Mouse (Mus musculus) CH12.LX (cell line): ENCODE measurements at regions not wholly inside any gene's neighbourhood (a gene's known extent, or its start where the extent isn't known, plus 50 kb on each side); places are given as distances from the start of the nearest gene placed in this dataset.

Source experiments
- DNase-seq: peaks from one replicate; pipeline ENCODE4 v3.0.0-alpha.2; 2013; ENCODE audit errors: extremely low read depth
- H3K27ac ChIP-seq: 2 replicates; pipeline ENCODE4 v1.5.1; 2012; ENCODE audit warnings: low read depth, mild to moderate bottlenecking, control low read depth, moderate library complexity; ENCODE audit not compliant: insufficient read depth
- H3K27me3 ChIP-seq: replicated peaks from 2 replicates; pipeline ENCODE3; 2012; ENCODE audit warnings: inconsistent platforms
- H3K36me3 ChIP-seq, 2 experiments: replicated peaks in 1 of 2; 2 replicates each; pipeline versions ENCODE3 to v1.6.1; 2012; ENCODE audit warnings: inconsistent platforms in 1 of 2, low read length in 1 of 2, mild to moderate bottlenecking in 1 of 2, mixed read lengths in 1 of 2, moderate library complexity in 1 of 2; ENCODE audit not compliant: control insufficient read depth in 1 of 2, insufficient read depth in 1 of 2
- H3K4me1 ChIP-seq, 2 experiments: 2 replicates each; pipeline ENCODE4 v1.6.1; 2012; ENCODE audit warnings: inconsistent platforms in 1 of 2, moderate library complexity in 1 of 2; ENCODE audit not compliant: insufficient read depth in 2 of 2, control insufficient read depth in 1 of 2
- H3K4me2 ChIP-seq: 2 replicates; pipeline ENCODE4 v1.6.1; 2012; ENCODE audit warnings: low read depth, mild to moderate bottlenecking, control low read depth; ENCODE audit not compliant: poor library complexity, insufficient read depth, severe bottlenecking
- H3K4me3 ChIP-seq, 3 experiments: fragments of 150-350 bp in 1 of 3; sonication (generic) in 1 of 3; replicated peaks in 1 of 3; 2 replicates each; pipeline versions ENCODE3 to v1.5.1; 2011 to 2012; ENCODE audit warnings: low read depth in 2 of 3, low read length in 2 of 3, mild to moderate bottlenecking in 2 of 3, moderate library complexity in 2 of 3, control low read depth in 1 of 3, improper control_type of control experiment in 1 of 3, inconsistent platforms in 1 of 3, mixed read lengths in 1 of 3; ENCODE audit not compliant: poor library complexity in 1 of 3
- H3K79me2 ChIP-seq: replicated peaks from 2 replicates; pipeline ENCODE4 v1.6.1; 2012; ENCODE audit warnings: mild to moderate bottlenecking, moderate library complexity; ENCODE audit not compliant: control insufficient read depth, poor library complexity, insufficient read depth, severe bottlenecking; ENCODE audit errors: extremely low read depth
- H3K9ac ChIP-seq: 2 replicates; pipeline ENCODE4 v1.6.1; 2012; ENCODE audit warnings: low read depth, mild to moderate bottlenecking, control low read depth, moderate library complexity; ENCODE audit not compliant: insufficient read depth
- H3K9me3 ChIP-seq: replicated peaks from 2 replicates; pipeline ENCODE3; 2012; ENCODE audit warnings: low read length, inconsistent platforms, mixed read lengths
- BHLHE40 ChIP-seq: IDR thresholded peaks from 2 replicates; pipeline ENCODE4 v1.6.1; 2011; ENCODE audit warnings: mild to moderate bottlenecking, low read depth, low read length, improper control_type of control experiment
- CTCF ChIP-seq, 2 experiments: IDR thresholded peaks in 1 of 2; conservative IDR thresholded peaks in 1 of 2; 2 replicates each; pipeline ENCODE4 v1.5.1; 2011 to 2012; ENCODE audit warnings: low read depth in 2 of 2, low read length in 2 of 2, improper control_type of control experiment in 1 of 2, inconsistent platforms in 1 of 2, mild to moderate bottlenecking in 1 of 2, moderate library complexity in 1 of 2
- E2F4 ChIP-seq: IDR thresholded peaks from 2 replicates; pipeline ENCODE4 v1.6.1; 2011; ENCODE audit warnings: low read depth, low read length, improper control_type of control experiment; ENCODE audit not compliant: insufficient replicate concordance
- EP300 ChIP-seq: IDR thresholded peaks from 2 replicates; pipeline ENCODE4 v1.6.1; 2011; ENCODE audit warnings: low read length, improper control_type of control experiment
- ETS1 ChIP-seq: conservative IDR thresholded peaks from 2 replicates; pipeline ENCODE4 v1.6.1; 2012; ENCODE audit warnings: low read depth, mild to moderate bottlenecking, inconsistent platforms, low read length, improper control_type of control experiment, moderate library complexity
- HCFC1 ChIP-seq: IDR thresholded peaks from 2 replicates; pipeline ENCODE4 v1.6.1; 2012; ENCODE audit warnings: low read depth, mild to moderate bottlenecking, inconsistent platforms, low read length, improper control_type of control experiment
- IRF4 ChIP-seq: IDR thresholded peaks from 2 replicates; pipeline ENCODE4 v1.6.1; 2014; ENCODE audit warnings: low read depth, mild to moderate bottlenecking, inconsistent platforms, low read length, improper control_type of control experiment
- JUN ChIP-seq: IDR thresholded peaks from 2 replicates; pipeline ENCODE4 v1.6.1; 2011; ENCODE audit warnings: low read depth, mild to moderate bottlenecking, low read length, improper control_type of control experiment, moderate library complexity; ENCODE audit not compliant: insufficient read depth
- JUND ChIP-seq: conservative IDR thresholded peaks from 2 replicates; pipeline ENCODE4 v1.6.1; 2011; ENCODE audit warnings: low read depth, low read length, improper control_type of control experiment
- MAFK ChIP-seq: IDR thresholded peaks from 2 replicates; pipeline ENCODE4 v1.6.1; 2011; ENCODE audit warnings: low read length, improper control_type of control experiment; ENCODE audit not compliant: insufficient replicate concordance
- MEF2A ChIP-seq: IDR thresholded peaks from 2 replicates; pipeline ENCODE4 v1.6.1; 2014; ENCODE audit warnings: low read depth, mild to moderate bottlenecking, inconsistent platforms, low read length, improper control_type of control experiment, borderline replicate concordance
- MXI1 ChIP-seq: IDR thresholded peaks from 2 replicates; pipeline ENCODE4 v1.6.1; 2011; ENCODE audit warnings: mild to moderate bottlenecking, low read depth, low read length, improper control_type of control experiment
- MYC ChIP-seq: IDR thresholded peaks from 2 replicates; pipeline ENCODE4 v1.6.1; 2011; ENCODE audit warnings: low read depth, mild to moderate bottlenecking, improper control_type of control experiment, low read length
- PAX5 ChIP-seq: IDR thresholded peaks from 2 replicates; pipeline ENCODE4 v1.6.1; 2012; ENCODE audit warnings: low read length, inconsistent platforms, mixed read lengths
- POLR2A ChIP-seq: IDR thresholded peaks from 2 replicates; pipeline ENCODE4 v1.6.1; 2011; ENCODE audit warnings: low read depth, mild to moderate bottlenecking, improper control_type of control experiment, low read length
- SIN3A ChIP-seq: IDR thresholded peaks from 2 replicates; pipeline ENCODE4 v1.6.1; 2012; ENCODE audit warnings: low read length, improper control_type of control experiment, inconsistent platforms
- TBP ChIP-seq: conservative IDR thresholded peaks from 2 replicates; pipeline ENCODE4 v1.6.1; 2011; ENCODE audit warnings: low read depth, low read length, improper control_type of control experiment
- TCF12 ChIP-seq: IDR thresholded peaks from 2 replicates; pipeline ENCODE4 v1.6.1; 2014; ENCODE audit warnings: low read depth, mild to moderate bottlenecking, inconsistent platforms, low read length, improper control_type of control experiment
- dilution Hi-C: fragments of 300-500 bp; cut with MboI; formaldehyde crosslinking; loops from 2 replicates; pipeline ENCODE4 v1.14.3; 2020; ENCODE audit warnings: low sequenced_read_pairs; ENCODE audit not compliant: extremely low pct_unique_long_range_greater_than_20kb, extremely low pct_ligation_motif_present
- in situ Hi-C: fragments of 300-500 bp; cut with MboI; formaldehyde crosslinking; loops from 3 replicates; pipeline ENCODE4 v1.14.3; 2019; ENCODE audit warnings: low sequenced_read_pairs, low pct_ligation_motif_present, low pct_unique_long_range_greater_than_20kb, mixed read lengths

DNA sequence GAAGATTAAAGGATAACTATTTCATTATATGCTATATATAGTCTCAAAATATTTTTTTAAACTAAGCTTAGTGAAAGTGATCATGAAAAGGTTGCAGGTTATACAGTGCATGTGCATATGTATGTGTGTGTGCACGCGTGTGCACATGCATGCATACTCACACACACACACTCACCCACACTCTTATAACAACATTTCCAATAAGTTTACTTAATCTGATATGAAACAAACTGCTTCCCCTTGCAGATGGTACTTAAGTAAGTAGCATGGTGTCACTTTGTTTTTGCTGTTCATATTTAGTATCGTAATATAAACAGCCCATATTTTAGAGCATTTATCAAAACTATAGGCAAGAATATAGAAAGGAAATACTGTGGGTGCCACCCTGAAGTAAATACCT is 275.0 kb downstream of the Gm5447 start:
- no peaks in the 10 kb centered on the region for H3K79me2 ChIP-seq
- no peaks in the 10 kb centered on the region for H3K36me3 ChIP-seq
- TF ChIP-seq JUN = no peak
- TF ChIP-seq, all 38 proteins: peak for 0
- dilution Hi-C loops = no loop called here
- in situ Hi-C loops = no loop called here
- H3K27ac ChIP-seq = no peak overlapping the region
- no peak overlapping the region for H3K4me2 ChIP-seq
- DNase-seq = no peak
- H3K4me1 ChIP-seq = 0 out of 4 replicates have a peak, but pooled peaks cover 0 to 2% of the 10 kb centered on the region in 2 experiments
- no peaks in the 10 kb centered on the region for H3K9me3 ChIP-seq
- H3K9ac ChIP-seq = no peak overlapping the region
- no peak overlapping the region for H3K4me3 ChIP-seq
- H3K27me3 ChIP-seq = no peaks in the 10 kb centered on the region

DNA sequence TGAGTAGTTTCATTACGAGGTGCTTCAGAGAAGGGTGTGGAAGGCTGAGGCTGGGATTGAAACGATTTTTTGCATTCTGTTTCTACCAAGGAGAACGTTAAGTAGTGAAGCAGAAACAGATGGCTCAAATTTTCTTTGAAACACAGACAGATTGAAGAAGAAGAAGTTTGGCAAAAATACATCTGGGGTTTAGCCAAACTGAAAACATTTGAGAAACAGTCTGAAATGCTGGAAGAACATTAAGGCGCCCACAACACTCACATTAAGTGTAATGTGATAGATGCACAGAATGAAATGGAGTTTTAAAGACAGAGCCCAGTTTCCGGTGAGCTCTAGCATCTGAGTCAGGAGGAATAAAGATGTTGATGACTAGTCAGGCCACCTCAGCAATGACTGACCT is 275.5 kb downstream of the Gm5447 start:
- Histone ChIP-seq H3K9me3 (no peaks in the 10 kb centered on the region), H3K4me3 (no peak overlapping the region), H3K36me3 (no peaks in the 10 kb centered on the region), H3K79me2 (no peaks in the 10 kb centered on the region), H3K27me3 (no peaks in the 10 kb centered on the region), H3K27ac (no peak overlapping the region), H3K4me2 (no peak overlapping the region), H3K9ac (no peak overlapping the region), H3K4me1 (0 out of 4 replicates have a peak, but pooled peaks cover 0 to 2% of the 10 kb centered on the region in 2 experiments)
- TF ChIP-seq MAFK = no peak
- no peak for TF ChIP-seq TBP
- no peak for TF ChIP-seq PAX5
- TF ChIP-seq JUND = no peak
- TF ChIP-seq EP300 = no peak
- no peak for TF ChIP-seq POLR2A
- TF ChIP-seq CTCF (conservative IDR thresholded peaks at IDR 0.05 in 1 of 2, IDR thresholded peaks at IDR 0.05 in 1 of 2; ENCODE audit: low read depth in 2 of 2, low read length in 2 of 2) = no peak
- TF ChIP-seq TCF12 = no peak
- TF ChIP-seq MYC = no peak
- no peak for TF ChIP-seq ETS1
- no peak for TF ChIP-seq MEF2A
- TF ChIP-seq HCFC1 = no peak
- TF ChIP-seq IRF4 = no peak
- TF ChIP-seq BHLHE40 = no peak
- no peak for TF ChIP-seq MXI1
- no peak for TF ChIP-seq E2F4
- no peak for TF ChIP-seq SIN3A
- dilution Hi-C loops (no loop called here), in situ Hi-C loops (no loop called here)
- no peak for DNase-seq
